Mouse (Mus musculus): ENCODE data around the gene Pde11a. TPM values are rescaled to one million over a fixed set of nuclear protein-coding genes. Genes with fewer than 3 reads are reported as not detected.

Gene Pde11a
- polyA plus RNA-seq, 1 experiment from 2014 or later, result 0.11 TPM

GRCm38 (mm10) chr2:76059595-76059994 is 279.0 kb downstream of the Pde11a start:
- no peak overlapping the region for H3K4me2 ChIP-seq
- H3K27me3 ChIP-seq (ENCODE audit: control insufficient read depth, insufficient read depth, low read length), result 0 out of 2 replicates have a peak, but pooled peaks cover 2% of the 10 kb centered on the region
- H3K4me3 ChIP-seq (ENCODE audit: low read depth, low read length), result no peak overlapping the region
- WGBS (ENCODE audit: insufficient replicate concordance), result 78% methylated on average over 10 of the region's 10 CpGs
- no peak for ATAC-seq (replicated peaks; ENCODE audit: insufficient number of reproducible peaks, low FRiP score, low TSS enrichment)
- H3K36me3 ChIP-seq (ENCODE audit: control insufficient read depth, insufficient read depth, low read length), result no peaks in the 10 kb centered on the region
- H3K4me1 ChIP-seq (ENCODE audit: control insufficient read depth, insufficient read depth, low read length), result no peaks in the 10 kb centered on the region
- H3K9me3 ChIP-seq (replicated peaks; ENCODE audit: control insufficient read depth, low read length), result no peaks in the 10 kb centered on the region
- H3K9ac ChIP-seq (ENCODE audit: low read depth, low read length), result no peak overlapping the region
- no peak overlapping the region for H3K27ac ChIP-seq (ENCODE audit: low read depth, low read length)

GRCm38 (mm10) chr2:76058661-76059467 is 279.7 kb downstream of the Pde11a start:
- no peaks in the 10 kb centered on the region for H3K4me1 ChIP-seq (ENCODE audit: control insufficient read depth, insufficient read depth, low read length)
- no peak overlapping the region for H3K4me2 ChIP-seq
- H3K27me3 ChIP-seq (ENCODE audit: control insufficient read depth, insufficient read depth, low read length), result 0 out of 2 replicates have a peak, but pooled peaks cover 2% of the 10 kb centered on the region
- no peak overlapping the region for H3K27ac ChIP-seq (ENCODE audit: low read depth, low read length)
- ATAC-seq (replicated peaks; ENCODE audit: insufficient number of reproducible peaks, low FRiP score, low TSS enrichment), result no peak
- H3K36me3 ChIP-seq (ENCODE audit: control insufficient read depth, insufficient read depth, low read length), result no peaks in the 10 kb centered on the region
- 63% methylated on average over 13 of the region's 13 CpGs for WGBS (ENCODE audit: insufficient replicate concordance)
- no peak overlapping the region for H3K4me3 ChIP-seq (ENCODE audit: low read depth, low read length)
- no peaks in the 10 kb centered on the region for H3K9me3 ChIP-seq (replicated peaks; ENCODE audit: control insufficient read depth, low read length)
- no peak overlapping the region for H3K9ac ChIP-seq (ENCODE audit: low read depth, low read length)

GRCm38 (mm10) chr2:76057555-76057954 is 281.0 kb downstream of the Pde11a start:
- H3K4me2 ChIP-seq, result no peak overlapping the region
- no peak overlapping the region for H3K27ac ChIP-seq (ENCODE audit: low read depth, low read length)
- no peak overlapping the region for H3K9ac ChIP-seq (ENCODE audit: low read depth, low read length)
- H3K4me3 ChIP-seq (ENCODE audit: low read depth, low read length), result no peak overlapping the region
- no peaks in the 10 kb centered on the region for H3K4me1 ChIP-seq (ENCODE audit: control insufficient read depth, insufficient read depth, low read length)
- no peak for ATAC-seq (replicated peaks; ENCODE audit: insufficient number of reproducible peaks, low FRiP score, low TSS enrichment)
- WGBS (ENCODE audit: insufficient replicate concordance), result 77% methylated on average over 7 of the region's 7 CpGs
- H3K36me3 ChIP-seq (ENCODE audit: control insufficient read depth, insufficient read depth, low read length), result no peaks in the 10 kb centered on the region
- no peaks in the 10 kb centered on the region for H3K9me3 ChIP-seq (replicated peaks; ENCODE audit: control insufficient read depth, low read length)
- 0 out of 2 replicates have a peak, but pooled peaks cover 2% of the 10 kb centered on the region for H3K27me3 ChIP-seq (ENCODE audit: control insufficient read depth, insufficient read depth, low read length)

- H3K4me1 ChIP-seq (ENCODE audit: control insufficient read depth, insufficient read depth, low read length), result no peaks in the 10 kb centered on the region; the same call in 1 of the 2 replicates
- WGBS (ENCODE audit: insufficient replicate concordance), result 81% methylated on average over 14 of the region's 14 CpGs
Observed at GRCm38 (mm10) chr2:76053748-76054331, 284.7 kb downstream of the Pde11a start.

GRCm38 (mm10) chr2:76052897-76053505 is 285.6 kb downstream of the Pde11a start:
- Histone ChIP-seq H3K9me3 (replicated peaks; ENCODE audit: control insufficient read depth, low read length) (no peaks in the 10 kb centered on the region), H3K36me3 (ENCODE audit: control insufficient read depth, insufficient read depth, low read length) (no peaks in the 10 kb centered on the region), H3K4me2 (no peak overlapping the region), H3K27ac (ENCODE audit: low read depth, low read length) (no peak overlapping the region), H3K27me3 (ENCODE audit: control insufficient read depth, insufficient read depth, low read length) (0 out of 2 replicates have a peak, but pooled peaks cover 2% of the 10 kb centered on the region), H3K4me1 (ENCODE audit: control insufficient read depth, insufficient read depth, low read length) (no peaks in the 10 kb centered on the region; the same call in 1 of the 2 replicates), H3K4me3 (ENCODE audit: low read depth, low read length) (no peak overlapping the region), H3K9ac (ENCODE audit: low read depth, low read length) (no peak overlapping the region)
- no peak for ATAC-seq (replicated peaks; ENCODE audit: insufficient number of reproducible peaks, low FRiP score, low TSS enrichment)
- 63% methylated on average over 1 of the region's 1 CpGs for WGBS (ENCODE audit: insufficient replicate concordance)

More at GRCm38 (mm10) chr2:76053748-76054331, 284.7 kb downstream of the Pde11a start:
- Histone ChIP-seq H3K9me3 (replicated peaks; ENCODE audit: control insufficient read depth, low read length) (no peaks in the 10 kb centered on the region), H3K27me3 (ENCODE audit: control insufficient read depth, insufficient read depth, low read length) (0 out of 2 replicates have a peak, but pooled peaks cover 2% of the 10 kb centered on the region), H3K4me2 (no peak overlapping the region), H3K36me3 (ENCODE audit: control insufficient read depth, insufficient read depth, low read length) (no peaks in the 10 kb centered on the region), H3K9ac (ENCODE audit: low read depth, low read length) (no peak overlapping the region), H3K4me3 (ENCODE audit: low read depth, low read length) (no peak overlapping the region), H3K27ac (ENCODE audit: low read depth, low read length) (no peak overlapping the region)
- ATAC-seq (replicated peaks; ENCODE audit: insufficient number of reproducible peaks, low FRiP score, low TSS enrichment), result no peak

GRCm38 (mm10) chr2:76051385-76051784 is 287.2 kb downstream of the Pde11a start:
- no peak overlapping the region for H3K27ac ChIP-seq (ENCODE audit: low read depth, low read length)
- H3K27me3 ChIP-seq (ENCODE audit: control insufficient read depth, insufficient read depth, low read length), result no peaks in the 10 kb centered on the region
- no peaks in the 10 kb centered on the region for H3K36me3 ChIP-seq (ENCODE audit: control insufficient read depth, insufficient read depth, low read length)
- no peak for ATAC-seq (replicated peaks; ENCODE audit: insufficient number of reproducible peaks, low FRiP score, low TSS enrichment)
- no peak overlapping the region for H3K4me2 ChIP-seq
- no peaks in the 10 kb centered on the region for H3K9me3 ChIP-seq (replicated peaks; ENCODE audit: control insufficient read depth, low read length)
- WGBS (ENCODE audit: insufficient replicate concordance), result 63% methylated on average over 11 of the region's 11 CpGs
- no peaks in the 10 kb centered on the region; the same call in 1 of the 2 replicates for H3K4me1 ChIP-seq (ENCODE audit: control insufficient read depth, insufficient read depth, low read length)
- H3K9ac ChIP-seq (ENCODE audit: low read depth, low read length), result no peak overlapping the region
- no peak overlapping the region for H3K4me3 ChIP-seq (ENCODE audit: low read depth, low read length)

GRCm38 (mm10) chr2:76050911-76051310 is 287.7 kb downstream of the Pde11a start:
- H3K9ac ChIP-seq (ENCODE audit: low read depth, low read length), result no peak overlapping the region
- no peak for ATAC-seq (replicated peaks; ENCODE audit: insufficient number of reproducible peaks, low FRiP score, low TSS enrichment)
- no peaks in the 10 kb centered on the region for H3K9me3 ChIP-seq (replicated peaks; ENCODE audit: control insufficient read depth, low read length)
- no peaks in the 10 kb centered on the region for H3K36me3 ChIP-seq (ENCODE audit: control insufficient read depth, insufficient read depth, low read length)
- H3K4me1 ChIP-seq (ENCODE audit: control insufficient read depth, insufficient read depth, low read length), result no peaks in the 10 kb centered on the region; the same call in 1 of the 2 replicates
- no peak overlapping the region for H3K27ac ChIP-seq (ENCODE audit: low read depth, low read length)
- no peak overlapping the region for H3K4me3 ChIP-seq (ENCODE audit: low read depth, low read length)
- WGBS (ENCODE audit: insufficient replicate concordance), result 82% methylated on average over 4 of the region's 4 CpGs
- no peaks in the 10 kb centered on the region for H3K27me3 ChIP-seq (ENCODE audit: control insufficient read depth, insufficient read depth, low read length)
- no peak overlapping the region for H3K4me2 ChIP-seq

- no peak overlapping the region for H3K4me2 ChIP-seq
- no peaks in the 10 kb centered on the region; the same call in 1 of the 2 replicates for H3K4me1 ChIP-seq (ENCODE audit: control insufficient read depth, insufficient read depth, low read length)
- 68% methylated on average over 10 of the region's 10 CpGs for WGBS (ENCODE audit: insufficient replicate concordance)
- H3K4me3 ChIP-seq (ENCODE audit: low read depth, low read length), result no peak overlapping the region
- H3K9ac ChIP-seq (ENCODE audit: low read depth, low read length), result no peak overlapping the region
- H3K27ac ChIP-seq (ENCODE audit: low read depth, low read length), result no peak overlapping the region
- H3K27me3 ChIP-seq (ENCODE audit: control insufficient read depth, insufficient read depth, low read length), result no peaks in the 10 kb centered on the region
- H3K9me3 ChIP-seq (replicated peaks; ENCODE audit: control insufficient read depth, low read length), result no peaks in the 10 kb centered on the region
- ATAC-seq (replicated peaks; ENCODE audit: insufficient number of reproducible peaks, low FRiP score, low TSS enrichment), result no peak
- H3K36me3 ChIP-seq (ENCODE audit: control insufficient read depth, insufficient read depth, low read length), result no peaks in the 10 kb centered on the region
Observed at GRCm38 (mm10) chr2:76050092-76050491, 288.5 kb downstream of the Pde11a start.

All from heart, embryonic 11.5 days (tissue).